Mouse (Mus musculus): ENCODE results near the gene Rcan2.

DNA sequence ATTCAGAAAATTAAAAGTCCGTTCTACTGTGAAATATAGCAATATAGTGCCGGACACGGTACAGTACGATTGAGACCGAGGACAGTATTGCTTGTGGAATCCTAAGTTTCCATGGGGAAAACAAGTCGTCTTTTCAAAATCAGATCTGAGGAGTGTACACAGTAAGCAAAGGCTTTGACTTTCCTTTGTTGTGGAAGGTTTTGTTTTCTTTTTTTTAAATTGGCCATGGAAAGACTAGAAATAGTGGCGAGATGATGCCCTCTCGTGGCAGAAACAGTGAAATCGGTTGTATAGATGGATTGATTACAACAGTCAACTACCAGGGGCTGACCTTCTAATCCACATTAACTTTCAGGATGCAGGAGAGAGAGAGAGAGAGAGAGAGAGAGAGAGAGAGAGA is 237.5 kb downstream of the Rcan2 start:
- no peak for TF ChIP-seq POLR2A (IDR thresholded peaks at IDR 0.05; ENCODE audit: extremely low read depth, insufficient read depth, low read length)
- TF ChIP-seq CTCF (IDR thresholded peaks at IDR 0.05; ENCODE audit: low read depth, low read length): no peak
